Comparison of ENCODE assay signal across 8 mouse cellular contexts in genomic region chr1:57995432-57996132, GRCm38 (mm10). TPM values are rescaled to one million over a fixed set of nuclear protein-coding genes. Genes with fewer than 3 reads are reported as not detected.
DNase-seq lines count a peak whose midpoint lies in the region; ATAC-seq and TF ChIP-seq lines count a peak whose summit lies in the region.

TSS of gene Sgo2a (plus strand) at chr1:57995971.

- peak within 1 kb of the TSS; percentile 97 for H3K4me2 ChIP-seq in forebrain, postnatal 0 days (ENCODE audit: low read depth)
- peak within 1 kb of the TSS; percentile 77 for H3K4me2 ChIP-seq in lung, embryonic 15.5 days

- H3K27me3 ChIP-seq in MEL (ENCODE audit: control insufficient read depth in 1 of 2, insufficient read depth in 2 of 2, low read length in 2 of 2), result no peaks in the 10 kb centered on the region
- no peaks in the 10 kb centered on the region for H3K27me3 ChIP-seq in cerebellum, adult 2 months (ENCODE audit: control insufficient read depth, insufficient read depth, low read length)
- no peaks in the 10 kb centered on the region for H3K27me3 ChIP-seq in forebrain, postnatal 0 days (ENCODE audit: insufficient read depth, low read length)
- no peaks in the 10 kb centered on the region for H3K27me3 ChIP-seq in lung, embryonic 15.5 days

- 7% methylated on average over 30 of the region's 30 CpGs for WGBS in cerebellum, adult 2 months
- WGBS in forebrain, postnatal 0 days, result 6% methylated on average over 30 of the region's 30 CpGs
- WGBS in lung, embryonic 15.5 days, result 7% methylated on average over 30 of the region's 30 CpGs

- no peak for TF ChIP-seq RAD21 in MEL (IDR thresholded peaks at IDR 0.05; ENCODE audit: low read depth, low read length)

- TF ChIP-seq EP300 in MEL (IDR thresholded peaks at IDR 0.05; ENCODE audit: low read depth in 1 of 2, low read length in 2 of 2), result peak in 1 of 2 experiments; percentile 37; a peak in 1 of 4 replicates

- TF ChIP-seq CTCF in MEL (IDR thresholded peaks at IDR 0.05 in 2 of 3, conservative IDR thresholded peaks at IDR 0.05 in 1 of 3; ENCODE audit: control insufficient read depth in 1 of 3, insufficient read depth in 1 of 3, low read depth in 2 of 3, low read length in 3 of 3, poor library complexity in 1 of 3, severe bottlenecking in 1 of 3), result no peak
- TF ChIP-seq CTCF in cerebellum, adult 2 months (IDR thresholded peaks at IDR 0.05; ENCODE audit: borderline replicate concordance, insufficient read depth, low read depth, low read length), result no peak
- peak; percentile 4; the same call in 1 of the 2 replicates for TF ChIP-seq CTCF in forebrain, postnatal 0 days (IDR thresholded peaks at IDR 0.05; ENCODE audit: low read depth)

- H3K79me2 ChIP-seq in MEL (ENCODE audit: control insufficient read depth, insufficient read depth, low read length, poor library complexity), result peaks cover 19% of the 10 kb centered on the region

- DNase-seq in MEL (ENCODE audit: low read depth, low spot score), result peak; percentile 97
- peak; percentile 89 to 90 for DNase-seq in cerebellum, adult 2 months
- DNase-seq in forebrain, postnatal 0 days, result peak; percentile 99
- DNase-seq in heart, postnatal 4 days, result peak; percentile 96
- peak; percentile 83 to 86 for DNase-seq in layer of hippocampus, adult 8-10 months (ENCODE audit: low spot score in 2 of 2)
- DNase-seq in ovary, adult 18-20 months (ENCODE audit: low spot score), result peak; percentile 86
- DNase-seq in thymus, postnatal 0 days (ENCODE audit: low spot score), result peak; percentile 96

- H3K9ac ChIP-seq in MEL (ENCODE audit: control insufficient read depth, low read depth, low read length, poor library complexity, severe bottlenecking), result peak within 1 kb of the TSS; percentile 81
- H3K9ac ChIP-seq in forebrain, postnatal 0 days, result peak within 1 kb of the TSS; percentile 75
- H3K9ac ChIP-seq in lung, embryonic 15.5 days, result peak within 1 kb of the TSS; percentile 83

- peak within 1 kb of the TSS; percentile 42 for H3K27ac ChIP-seq in MEL (ENCODE audit: control insufficient read depth, low read depth, low read length)
- H3K27ac ChIP-seq in cerebellum, adult 2 months (ENCODE audit: insufficient read depth, low read length), result peak within 1 kb of the TSS; percentile 59; the same call in 1 of the 2 replicates
- peak within 1 kb of the TSS; percentile 96 for H3K27ac ChIP-seq in forebrain, postnatal 0 days (ENCODE audit: low read depth, low read length)
- peak within 1 kb of the TSS; percentile 85 for H3K27ac ChIP-seq in lung, embryonic 15.5 days

- peaks cover under 1 to 15% of the 10 kb centered on the region in 2 experiments for H3K36me3 ChIP-seq in MEL (ENCODE audit: control insufficient read depth in 1 of 2, insufficient read depth in 2 of 2, low read length in 2 of 2)
- no peaks in the 10 kb centered on the region for H3K36me3 ChIP-seq in forebrain, postnatal 0 days (ENCODE audit: insufficient read depth)
- H3K36me3 ChIP-seq in lung, embryonic 15.5 days, result peaks cover 3% of the 10 kb centered on the region; the same call in 1 of the 2 replicates

- peak; percentile 72 to 96 for TF ChIP-seq POLR2A in MEL (IDR thresholded peaks at IDR 0.05; ENCODE audit: control insufficient read depth in 1 of 2, insufficient read depth in 1 of 2, low read depth in 1 of 2, low read length in 2 of 2, poor library complexity in 1 of 2)
- TF ChIP-seq POLR2A in cerebellum, adult 2 months (IDR thresholded peaks at IDR 0.05; ENCODE audit: borderline replicate concordance, insufficient read depth, low read length), result peak; percentile 95; the same call in 1 of the 2 replicates

- H3K9me3 ChIP-seq in MEL (replicated peaks; ENCODE audit: insufficient read depth, low read length), result no peaks in the 10 kb centered on the region
- H3K9me3 ChIP-seq in forebrain, postnatal 0 days (ENCODE audit: low read length), result no peaks in the 10 kb centered on the region
- no peaks in the 10 kb centered on the region for H3K9me3 ChIP-seq in lung, embryonic 15.5 days

- peak; percentile 100 for ATAC-seq in forebrain, postnatal 0 days
- peak; percentile 97 for ATAC-seq in lung, embryonic 15.5 days (ENCODE audit: borderline replicate concordance, extremely low read depth, low FRiP score, low TSS enrichment)

- peaks cover 5 to 6% of the 10 kb centered on the region in 2 experiments for H3K4me1 ChIP-seq in MEL (ENCODE audit: control insufficient read depth in 1 of 2, insufficient read depth in 2 of 2, low read length in 2 of 2)
- H3K4me1 ChIP-seq in cerebellum, adult 2 months (ENCODE audit: control insufficient read depth, insufficient read depth, low read length), result no peaks in the 10 kb centered on the region
- H3K4me1 ChIP-seq in forebrain, postnatal 0 days (ENCODE audit: insufficient read depth), result peaks cover 4% of the 10 kb centered on the region; the same call in 1 of the 2 replicates
- peaks cover 25% of the 10 kb centered on the region for H3K4me1 ChIP-seq in lung, embryonic 15.5 days

- H3K4me3 ChIP-seq in MEL (ENCODE audit: control insufficient read depth in 1 of 2, insufficient read depth in 1 of 2, low read depth in 2 of 2, low read length in 2 of 2), result peak within 1 kb of the TSS; percentile 77 to 98
- peak within 1 kb of the TSS; percentile 91 for H3K4me3 ChIP-seq in cerebellum, adult 2 months (replicated peaks; ENCODE audit: insufficient read depth, low read depth, low read length)
- peak within 1 kb of the TSS; percentile 85 for H3K4me3 ChIP-seq in forebrain, postnatal 0 days (ENCODE audit: low read depth, low read length)
- H3K4me3 ChIP-seq in lung, embryonic 15.5 days, result peak within 1 kb of the TSS; percentile 83

TF ChIP-seq in MEL, 35 proteins besides CTCF, POLR2A, EP300 and RAD21 (continues in another document):
- TF ChIP-seq JUND (IDR thresholded peaks at IDR 0.05; ENCODE audit: low read depth, low read length) (no peak), SMC3 (IDR thresholded peaks at IDR 0.05; ENCODE audit: low read depth, low read length) (no peak), USF2 (IDR thresholded peaks at IDR 0.05; ENCODE audit: borderline replicate concordance in 1 of 2, insufficient read depth in 1 of 2, low read depth in 1 of 2, low read length in 2 of 2) (no peak), GATA1 (IDR thresholded peaks at IDR 0.05; ENCODE audit: low read depth, low read length) (no peak), ZNF384 (IDR thresholded peaks at IDR 0.05; ENCODE audit: low read depth, low read length) (0 out of 2 replicates have a peak, but pooled peaks have one; percentile 10), NRF1 (IDR thresholded peaks at IDR 0.05; ENCODE audit: insufficient read depth, low read depth, low read length, poor library complexity, severe bottlenecking) (peak; percentile 51; the same call in 1 of the 2 replicates), ZKSCAN1 (IDR thresholded peaks at IDR 0.05; ENCODE audit: low read depth, low read length) (no peak), MYC (IDR thresholded peaks at IDR 0.05; ENCODE audit: low read depth, low read length) (peak; percentile 56; the same call in 1 of the 2 replicates), TCF12 (IDR thresholded peaks at IDR 0.05; ENCODE audit: low read depth, low read length) (peak; percentile 64), MAX (IDR thresholded peaks at IDR 0.05; ENCODE audit: low read length) (peak; percentile 77), ZC3H11A (IDR thresholded peaks at IDR 0.05; ENCODE audit: low read depth, low read length) (no peak), ZMIZ1 (IDR thresholded peaks at IDR 0.05; ENCODE audit: low read depth, low read length) (no peak), BHLHE40 (IDR thresholded peaks at IDR 0.05; ENCODE audit: borderline replicate concordance, low read depth, low read length) (no peak), MYB (IDR thresholded peaks at IDR 0.05; ENCODE audit: low read depth, low read length) (peak; percentile 59; the same call in 1 of the 2 replicates), NELFE (IDR thresholded peaks at IDR 0.05; ENCODE audit: low read depth, low read length) (peak; percentile 91), KAT2A (conservative IDR thresholded peaks at IDR 0.05; ENCODE audit: low read depth, low read length) (peak; percentile 65; the same call in 1 of the 2 replicates), ETS1 (IDR thresholded peaks at IDR 0.05; ENCODE audit: low read depth, low read length) (0 out of 2 replicates have a peak, but pooled peaks have one; percentile 30), POLR2AphosphoS2 (IDR thresholded peaks at IDR 0.05; ENCODE audit: low read length) (peak; percentile 81; the same call in 1 of the 2 replicates), SIN3A (IDR thresholded peaks at IDR 0.05; ENCODE audit: low read length) (peak; percentile 93), RCOR1 (IDR thresholded peaks at IDR 0.05; ENCODE audit: low read depth, low read length) (peak; percentile 43; the same call in 1 of the 2 replicates), HCFC1 (IDR thresholded peaks at IDR 0.05; ENCODE audit: low read depth, low read length) (peak; percentile 87), TAL1 (IDR thresholded peaks at IDR 0.05; ENCODE audit: low read length) (no peak), GABPA (IDR thresholded peaks at IDR 0.05; ENCODE audit: low read depth, low read length) (no peak), E2F4 (IDR thresholded peaks at IDR 0.05; ENCODE audit: borderline replicate concordance, low read depth, low read length) (peak; percentile 88), CHD2 (IDR thresholded peaks at IDR 0.05; ENCODE audit: low read length) (peak; percentile 70), UBTF (IDR thresholded peaks at IDR 0.05; ENCODE audit: borderline replicate concordance, insufficient read depth, low read depth, low read length) (no peak), MAZ (IDR thresholded peaks at IDR 0.05; ENCODE audit: low read depth, low read length) (0 out of 2 replicates have a peak, but pooled peaks have one; percentile 18), ELF1 (IDR thresholded peaks at IDR 0.05; ENCODE audit: low read depth, low read length) (peak; percentile 97), POLR2AphosphoS5 (IDR thresholded peaks at IDR 0.05; ENCODE audit: borderline replicate concordance, low read depth, low read length) (peak; percentile 74; the same call in 1 of the 2 replicates)

RNA-seq across cellular contexts. Expression of gene Sgo2a, which starts in this region (rescaled TPM):
- 12.3 and 14.2 TPM in 2 replicates for total RNA-seq in MEL (2012; rRNA removed)
- polyA plus RNA-seq in MEL (2012; ENCODE audit: insufficient read depth in 1 of 2, insufficient read length in 2 of 2, low read depth in 1 of 2, low replicate concordance in 2 of 2, missing spikeins in 1 of 2), result 10 to 100 TPM; 11.5 to 48.8 TPM
- polyA plus RNA-seq in cerebellum, adult 2 months (2012; rRNA removed), result 0.77 and 0.84 TPM in 2 replicates
- 2.6 and 4.0 TPM in 2 replicates for total RNA-seq in forebrain, postnatal 0 days (2014; rRNA removed)
- polyA plus RNA-seq in forebrain, postnatal 0 days (2015; fragmentation: Nextera tagmentation; extraction: Ambion mirVana), result 1.8 and 2.0 TPM in 2 replicates
- total RNA-seq in heart, postnatal 4 days (2021), result 10 to 100 TPM; 18.0 to 22.5 TPM
- under 1 TPM; 0.36 to 0.67 (median 0.40) TPM for total RNA-seq in layer of hippocampus, adult 8-10 months (2022)
- polyA plus RNA-seq in lung, embryonic 15.5 days (2015; fragmentation: Nextera tagmentation; extraction: Ambion mirVana), result 24.7 and 25.4 TPM in 2 replicates
- 16.9 and 18.6 TPM in 2 replicates for polyA plus RNA-seq in thymus, postnatal 0 days (2015; fragmentation: Nextera tagmentation; extraction: Ambion mirVana)

Comparison
In these comparisons a context has a peak if more than half of its experiments do, and no peak if none do; other contexts are left out.
1. Peak in every context shown above with its lines: DNase-seq, ATAC-seq, H3K4me3 ChIP-seq and H3K27ac ChIP-seq.
2. Peak in DNase-seq, H3K4me3 ChIP-seq and H3K27ac ChIP-seq in cerebellum, adult 2 months; RNA of the gene not detected or under 1 TPM.
3. Peak in DNase-seq in layer of hippocampus, adult 8-10 months; RNA of the gene not detected or under 1 TPM.
4. H3K27ac ChIP-seq: peak in every context shown above with its lines; median percentile 96 in forebrain, postnatal 0 days; 85 in lung, embryonic 15.5 days; 59 in cerebellum, adult 2 months; 42 in MEL.